Mouse (Mus musculus) heart, adult 2 months (tissue): ENCODE measurements around the gene Mlph.

ENCODE experiments used
- CTCF ChIP-seq: fragments of 200-600 bp; IDR thresholded peaks from 2 replicates; pipeline ENCODE4 v1.8.1; 2022; ENCODE audit warnings: antibody characterized with exemption, mild to moderate bottlenecking, moderate library complexity
- EP300 ChIP-seq: fragments of 200-500 bp; IDR thresholded peaks from 2 replicates; pipeline ENCODE4 v1.6.1; 2011; ENCODE audit warnings: low read depth, low read length, control low read depth; ENCODE audit not compliant: insufficient read depth
- POLR2A ChIP-seq: fragments of 200-500 bp; IDR thresholded peaks from 2 replicates; pipeline ENCODE4 v1.6.1; 2011; ENCODE audit warnings: mild to moderate bottlenecking, low read depth, low read length, control low read depth; ENCODE audit not compliant: insufficient read depth

- TF ChIP-seq CTCF, result no peak
- no peak for TF ChIP-seq POLR2A
- TF ChIP-seq EP300, result no peak
Observed at GRCm38 (mm10) chr1:90952808-90953207, 37.9 kb downstream of the Mlph start, which contains the start of gene Prlh.
